Mouse (Mus musculus) lung, adult 2 months (tissue): ENCODE data around the gene Tmem121. TPM values are rescaled to one million over a fixed set of nuclear protein-coding genes. Genes with fewer than 3 reads are reported as not detected.

ENCODE experiments used
- DNase-seq: peaks from one replicate; pipeline ENCODE4 v3.0.0; 2022
- H3K4me1 ChIP-seq: fragments of 200-500 bp; 2 replicates; pipeline ENCODE4 v1.6.1; 2011; ENCODE audit warnings: low read length; ENCODE audit not compliant: control insufficient read depth, insufficient read depth
- H3K4me3 ChIP-seq: fragments of 200-500 bp; replicated peaks from 2 replicates; pipeline ENCODE3; 2011; ENCODE audit warnings: low read depth, mild to moderate bottlenecking, control low read depth, low read length; ENCODE audit errors: extremely low read depth
- CTCF ChIP-seq: fragments of 200-500 bp; IDR thresholded peaks from 2 replicates; pipeline ENCODE4 v1.5.1; 2011; ENCODE audit warnings: mild to moderate bottlenecking, low read length, control low read depth; ENCODE audit not compliant: insufficient read depth
- POLR2A ChIP-seq: fragments of 200-500 bp; IDR thresholded peaks from 2 replicates; pipeline ENCODE4 v1.6.1; 2011; ENCODE audit warnings: low read depth, mild to moderate bottlenecking, control low read depth, low read length, borderline replicate concordance; ENCODE audit errors: extremely low read depth
- WGBS: fragments of 180-500 bp; shearing (Covaris S2); methylation state at CpG from one replicate; pipeline ENCODE4 v1.1.7; 2018; 5-methylcytosine and 5-hydroxymethylcytosine counted together
- polyA plus RNA-seq: library from polyadenylated mRNA; depleted of rRNA; stranded (reverse); fragments of >200 nt; gene quantifications from 2 replicates; pipeline ENCODE4 v1.2.3, GENCODE M21; 2012

Tmem121 gene
- polyA plus RNA-seq, 1 experiment = 0.52 TPM

DNA sequence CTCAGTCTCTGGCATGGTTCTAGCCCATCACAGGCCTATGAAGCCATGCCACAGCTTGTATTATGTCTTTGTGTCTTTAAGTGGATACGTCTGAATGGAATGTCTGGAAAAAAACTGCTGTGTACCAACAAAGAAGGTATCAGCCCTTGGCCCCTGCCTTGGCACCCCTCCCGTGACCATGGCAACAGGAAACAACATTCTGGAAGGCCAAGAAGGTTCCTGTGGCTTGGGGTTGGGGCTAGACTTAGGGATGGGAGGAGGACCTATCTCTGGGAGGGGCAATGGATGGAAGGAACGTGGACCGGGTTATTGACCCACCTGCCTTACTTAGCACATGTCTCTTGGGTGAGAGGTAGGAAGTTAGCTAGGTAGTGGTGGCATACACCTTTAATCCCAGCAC lies 36.4 kb upstream of the Tmem121 start:
- WGBS = 28% methylated on average over 4 of the region's 4 CpGs
- TF ChIP-seq POLR2A (no peak), CTCF (no peak)
- Histone ChIP-seq H3K4me1 (peaks cover 48% of the 10 kb centered on the region), H3K4me3 (no peak overlapping the region)
- DNase-seq = no peak

DNA sequence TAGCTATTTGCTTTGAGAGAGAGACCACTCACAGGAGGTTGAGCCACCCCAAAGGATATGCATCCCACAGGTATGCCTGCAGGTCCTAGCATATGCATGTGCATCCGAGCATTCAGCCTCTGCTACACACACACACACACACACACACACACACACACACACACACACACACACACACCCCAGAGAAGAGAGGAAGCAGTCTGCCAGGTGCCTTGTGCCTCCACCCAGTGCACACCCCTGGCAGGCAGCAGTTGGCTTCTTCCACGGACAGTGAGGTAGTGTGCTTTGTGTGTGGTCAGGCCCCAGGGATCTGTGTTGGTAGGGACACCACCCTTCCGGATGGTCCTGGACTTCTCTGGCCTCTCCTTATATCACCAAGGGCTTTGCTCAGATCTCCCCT lies 35.8 kb upstream of the Tmem121 start:
- DNase-seq = no peak
- 75% methylated on average over 3 of the region's 3 CpGs for WGBS
- TF ChIP-seq POLR2A (no peak), CTCF (no peak)
- peaks cover 49% of the 10 kb centered on the region for H3K4me1 ChIP-seq
- H3K4me3 ChIP-seq = no peak overlapping the region

DNA sequence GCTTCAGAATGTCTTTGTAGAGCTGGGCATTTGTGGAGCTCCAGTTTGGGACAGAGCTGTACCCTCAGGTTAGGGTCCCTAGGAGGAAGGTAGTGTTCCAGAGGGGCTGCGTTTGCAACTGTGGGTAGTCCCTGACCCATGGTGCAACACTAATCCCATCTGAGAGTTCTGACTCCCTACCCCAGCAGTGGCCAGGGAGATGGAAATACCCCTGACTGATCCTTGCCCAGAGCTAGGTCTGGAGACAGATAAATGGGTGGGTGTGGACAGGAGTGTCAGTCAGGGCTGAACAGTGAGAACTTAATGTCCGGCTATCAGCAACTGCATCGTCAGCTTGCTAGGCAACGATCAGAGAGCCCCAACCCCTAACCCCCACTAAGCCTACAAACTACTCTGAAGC lies 35.1 kb upstream of the Tmem121 start:
- WGBS = 86% methylated on average over 4 of the region's 4 CpGs
- Histone ChIP-seq H3K4me3 (no peak overlapping the region), H3K4me1 (peaks cover 48% of the 10 kb centered on the region)
- DNase-seq = no peak
- TF ChIP-seq CTCF = no peak
- TF ChIP-seq POLR2A = no peak

DNA sequence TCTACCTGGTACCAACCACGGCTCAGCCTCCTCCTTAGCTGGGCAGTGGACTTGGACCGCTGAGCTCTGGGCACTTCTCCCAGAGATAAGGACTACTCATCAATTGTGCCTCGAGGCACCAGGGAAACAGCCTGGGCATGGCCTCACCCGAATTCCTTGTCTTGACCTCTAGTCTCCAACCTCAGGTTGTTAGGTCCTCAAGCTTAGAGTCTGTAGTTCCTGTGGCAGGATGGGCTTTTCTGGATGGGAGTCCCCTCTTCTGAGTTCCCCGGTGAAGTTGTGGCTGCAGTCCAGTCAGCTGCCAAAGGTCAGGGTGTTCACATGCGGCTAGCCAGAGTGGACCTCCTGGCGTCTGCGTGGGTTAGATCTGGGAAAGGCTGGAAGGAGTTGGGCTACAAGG lies 34.7 kb upstream of the Tmem121 start:
- no peak for DNase-seq
- H3K4me1 ChIP-seq = peaks cover 43% of the 10 kb centered on the region
- TF ChIP-seq CTCF (no peak), POLR2A (no peak)
- WGBS = 27% methylated on average over 8 of the region's 8 CpGs
- no peak overlapping the region for H3K4me3 ChIP-seq

DNA sequence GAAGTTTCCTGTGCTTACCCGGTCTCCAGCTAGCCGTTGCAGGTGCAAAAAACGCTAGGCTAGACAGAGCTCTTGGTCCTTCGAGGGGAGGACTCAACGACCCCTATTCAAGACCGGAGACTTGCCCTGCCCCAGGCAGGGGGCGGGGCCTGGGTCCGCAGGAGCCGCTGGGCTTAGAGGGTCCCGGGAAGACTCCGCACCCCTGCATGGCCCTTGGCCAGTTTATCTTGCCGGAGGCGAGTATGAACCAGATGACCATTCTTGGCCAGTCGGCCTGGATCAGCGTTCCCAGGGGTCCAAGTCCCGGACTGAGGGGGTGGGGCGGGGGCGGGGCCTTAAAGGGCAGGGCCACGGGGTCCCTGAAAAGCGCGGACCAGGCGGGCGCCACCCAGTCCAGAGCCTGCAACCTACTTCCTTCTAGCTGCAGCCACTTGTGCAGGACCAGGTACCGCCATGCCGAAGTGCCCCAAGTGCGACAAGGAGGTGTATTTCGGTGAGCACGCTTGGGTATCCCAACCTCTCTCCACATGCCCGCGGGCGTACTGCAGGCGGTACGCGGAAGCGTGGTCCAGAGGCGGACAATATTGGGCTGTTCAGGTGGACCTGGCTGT lies 34.0 kb upstream of the Tmem121 start:
- peak; percentile 90; the same call in 1 of the 2 replicates for TF ChIP-seq POLR2A
- TF ChIP-seq CTCF = no peak
- H3K4me3 ChIP-seq = peak overlapping the region; percentile 96
- peak; percentile 68 for DNase-seq
- H3K4me1 ChIP-seq = peaks cover 36% of the 10 kb centered on the region
- under 1% methylated on average over 36 of the region's 36 CpGs for WGBS

DNA sequence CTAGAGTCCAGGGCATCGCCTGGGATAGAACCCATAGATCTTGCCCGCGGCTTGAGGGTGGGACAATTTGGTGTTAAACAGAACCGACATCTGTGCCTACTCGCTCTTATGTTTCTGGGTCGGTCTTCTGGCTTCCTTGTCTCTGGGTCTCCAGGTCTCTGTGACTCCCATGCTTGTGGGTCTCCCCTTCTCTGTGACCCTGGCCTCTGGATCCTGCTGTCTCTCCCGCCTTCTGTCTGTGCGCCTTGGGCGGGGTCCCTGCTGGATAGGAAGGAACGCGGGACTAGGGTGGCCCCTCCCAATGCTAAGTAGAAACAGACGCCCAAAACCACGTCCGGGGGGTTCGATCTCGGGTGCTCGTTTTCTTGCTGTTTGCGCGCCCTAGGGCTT lies 33.5 kb upstream of the Tmem121 start:
- TF ChIP-seq POLR2A (0 out of 2 replicates have a peak, but pooled peaks have one; percentile 7), CTCF (no peak)
- no peak for DNase-seq
- 8% methylated on average over 19 of the region's 19 CpGs for WGBS
- H3K4me1 ChIP-seq = peaks cover 31% of the 10 kb centered on the region
- peak overlapping the region; percentile 96 for H3K4me3 ChIP-seq

DNA sequence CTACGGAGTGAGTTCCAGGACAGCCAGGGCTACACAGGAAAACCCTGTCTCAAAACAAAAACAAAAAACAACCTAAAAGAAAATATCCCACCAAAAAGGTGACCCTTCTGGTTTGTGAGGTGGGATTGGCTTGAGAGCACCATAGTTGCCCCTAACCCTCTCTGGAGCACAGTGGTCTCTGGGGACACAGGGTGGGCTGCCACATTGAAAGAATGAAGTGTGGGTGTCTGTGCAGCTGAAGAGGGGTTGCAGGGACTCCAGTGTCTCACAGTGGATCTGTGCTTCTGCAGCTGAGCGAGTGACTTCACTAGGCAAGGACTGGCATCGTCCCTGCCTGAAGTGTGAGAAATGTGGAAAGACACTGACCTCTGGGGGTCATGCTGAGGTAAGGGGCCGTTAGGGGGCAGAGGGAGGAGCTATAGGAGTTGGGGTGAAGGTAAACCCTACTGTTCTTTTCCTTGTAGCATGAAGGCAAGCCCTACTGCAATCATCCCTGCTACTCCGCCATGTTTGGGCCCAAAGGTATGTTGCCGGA lies 32.7 kb upstream of the Tmem121 start:
- Histone ChIP-seq H3K4me1 (peaks cover 28% of the 10 kb centered on the region), H3K4me3 (peak overlapping the region; percentile 25)
- no peak for TF ChIP-seq POLR2A
- no peak for TF ChIP-seq CTCF
- no peak for DNase-seq
- 65% methylated on average over 6 of the region's 6 CpGs for WGBS

DNA sequence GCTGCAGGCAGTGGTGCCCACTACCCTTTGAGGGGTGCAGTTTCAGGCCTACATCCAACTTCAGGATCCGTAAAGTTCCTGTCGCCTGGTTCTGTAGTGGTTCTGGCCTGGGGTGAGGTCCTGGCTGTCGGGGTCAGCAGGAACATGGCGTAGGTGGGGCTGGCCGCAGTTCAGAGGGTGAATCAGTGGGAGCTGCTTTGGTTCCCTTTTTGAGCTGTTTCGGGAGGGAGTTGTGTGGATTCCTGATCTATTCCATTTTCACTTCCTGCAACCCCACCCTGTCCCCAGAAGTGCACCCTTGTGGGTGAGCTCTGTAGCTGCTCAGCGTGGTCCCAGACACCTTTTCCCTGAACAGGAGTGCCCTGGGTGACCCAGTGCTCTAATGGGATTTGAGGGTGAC lies 31.8 kb upstream of the Tmem121 start:
- H3K4me3 ChIP-seq = no peak overlapping the region
- WGBS = 79% methylated on average over 7 of the region's 7 CpGs
- TF ChIP-seq CTCF (no peak), POLR2A (no peak)
- DNase-seq = no peak
- peaks cover 22% of the 10 kb centered on the region for H3K4me1 ChIP-seq

DNA sequence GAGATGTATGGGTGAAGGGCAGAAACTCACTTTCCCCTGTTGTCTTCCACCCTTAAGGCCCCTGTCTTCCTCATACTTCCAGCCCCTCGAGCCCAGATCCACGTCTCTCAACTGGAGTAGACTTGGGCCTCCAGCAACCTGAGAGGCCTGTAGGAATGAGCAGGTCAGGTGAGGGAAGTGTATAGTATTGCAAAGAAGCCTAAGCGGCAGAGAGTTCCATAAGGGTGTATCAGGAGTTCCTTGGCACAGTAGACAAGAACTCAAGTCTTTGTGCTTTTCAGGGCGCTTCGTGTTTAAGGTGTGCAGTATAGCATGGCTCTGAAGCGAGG lies 31.0 kb upstream of the Tmem121 start:
- Histone ChIP-seq H3K4me1 (peaks cover 16% of the 10 kb centered on the region), H3K4me3 (no peak overlapping the region)
- DNase-seq = no peak
- TF ChIP-seq CTCF = no peak
- 50% methylated on average over 6 of the region's 6 CpGs for WGBS

DNA sequence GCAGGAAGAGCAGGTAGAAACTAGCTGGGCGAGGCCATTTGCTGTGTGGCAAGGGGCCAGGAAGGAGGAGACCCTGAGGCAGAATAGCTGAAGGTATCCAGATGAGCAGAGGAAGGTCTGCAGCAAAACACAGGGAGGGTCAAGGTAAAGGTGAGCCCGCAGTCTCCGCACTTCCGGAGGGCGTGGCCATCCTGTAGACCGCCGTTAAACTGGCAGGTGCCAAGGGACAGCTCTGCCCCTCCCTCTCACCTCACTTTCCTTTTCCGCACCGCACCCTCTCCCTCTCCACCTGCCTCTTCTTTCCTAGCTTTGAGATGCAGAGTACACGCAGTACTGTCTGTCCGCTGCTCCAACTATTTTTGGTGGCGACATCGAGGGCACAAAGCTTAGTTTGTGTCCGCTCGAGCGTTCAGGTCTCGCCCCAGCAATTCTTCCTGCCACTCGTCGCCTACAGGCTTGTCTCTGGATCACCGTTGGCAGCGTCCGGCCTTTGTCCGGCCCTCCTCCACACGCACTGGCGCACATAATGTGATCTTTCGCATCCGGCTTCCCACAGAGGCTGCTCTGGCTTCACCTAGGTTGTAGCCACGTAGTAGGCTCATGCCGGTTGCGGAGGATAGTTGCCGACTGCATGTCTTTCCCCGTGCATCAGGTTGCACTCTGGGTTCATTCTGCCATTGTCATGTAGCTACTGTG lies 30.5 kb upstream of the Tmem121 start:
- Histone ChIP-seq H3K4me3 (peak overlapping the region; percentile 51), H3K4me1 (peaks cover 13% of the 10 kb centered on the region)
- WGBS = 2% methylated on average over 32 of the region's 32 CpGs
- peak; percentile 71 for DNase-seq
- no peak for TF ChIP-seq CTCF
